Mouse (Mus musculus) granulocyte monocyte progenitor cell, adult 5-6 weeks (primary cell): Measurements from ENCODE around the gene Ehd4. TPM values are rescaled to one million over a fixed set of nuclear protein-coding genes. Genes with fewer than 3 reads are reported as not detected.

Experiments
- ATAC-seq: replicated peaks from 2 replicates; pipeline ENCODE4 v1.8.0; 2016; ENCODE audit warnings: mild to moderate bottlenecking, moderate TSS enrichment, inconsistent platforms; ENCODE audit not compliant: poor library complexity, severe bottlenecking
- total RNA-seq, 2 experiments: library from RNA; stranded (forward) in 1 of 2; stranded (reverse) in 1 of 2; fragments of 200-712, 200-1000 nt in 1 of 2; fragments of >200 nt in 1 of 2; fragmentation: Nextera tagmentation in 1 of 2; gene quantifications; 2 replicates each; pipeline ENCODE4 v1.2.3; 2014 to 2017

Ehd4 gene
- total RNA-seq, 2 experiments from 2014 or later: 29.4 to 33.4 TPM

DNA sequence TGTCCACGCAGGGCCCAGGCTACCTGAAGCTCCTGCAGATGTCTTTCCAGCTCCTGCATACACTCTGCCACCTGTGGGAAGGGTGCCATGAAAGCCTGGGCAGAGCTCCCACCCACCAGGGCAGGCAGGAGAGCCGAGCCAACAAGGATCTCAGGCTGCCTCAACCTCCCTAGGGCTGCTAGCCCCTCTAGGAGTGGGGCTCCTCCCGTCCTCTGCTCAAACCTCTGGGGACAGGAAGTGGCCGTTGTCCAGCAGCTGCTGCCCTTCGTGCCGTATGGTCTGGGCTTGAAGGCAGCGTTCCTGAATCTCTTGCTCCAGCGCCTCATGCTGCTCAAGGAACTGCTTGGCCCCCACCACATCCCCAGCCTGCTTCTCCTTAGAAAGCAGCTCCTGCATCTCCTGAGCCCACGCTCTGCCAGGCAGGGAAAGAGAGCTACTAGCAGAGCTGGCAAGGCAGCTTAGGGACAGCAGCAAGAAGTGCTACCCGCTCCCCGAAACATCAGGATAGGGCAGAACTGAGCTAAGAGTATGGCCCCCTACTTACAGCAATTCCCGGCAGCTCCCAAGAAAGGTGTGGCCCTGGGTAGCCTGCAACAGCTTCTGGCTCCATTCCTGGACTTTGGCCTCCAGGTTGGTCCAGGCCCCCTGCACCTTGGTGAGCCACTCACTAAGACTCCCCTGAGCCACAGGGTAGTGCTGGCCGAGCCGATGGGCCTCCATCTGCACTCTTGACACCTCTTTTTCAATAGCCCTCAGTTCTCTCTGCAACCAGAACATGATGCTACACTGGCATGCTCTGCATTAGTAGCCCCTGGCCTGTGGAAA is 107.7 kb downstream of the Ehd4 start:
- no peak for ATAC-seq

GRCm38 (mm10) chr2:120044676-120045075 is 109.7 kb downstream of the Ehd4 start:
- ATAC-seq: no peak

DNA sequence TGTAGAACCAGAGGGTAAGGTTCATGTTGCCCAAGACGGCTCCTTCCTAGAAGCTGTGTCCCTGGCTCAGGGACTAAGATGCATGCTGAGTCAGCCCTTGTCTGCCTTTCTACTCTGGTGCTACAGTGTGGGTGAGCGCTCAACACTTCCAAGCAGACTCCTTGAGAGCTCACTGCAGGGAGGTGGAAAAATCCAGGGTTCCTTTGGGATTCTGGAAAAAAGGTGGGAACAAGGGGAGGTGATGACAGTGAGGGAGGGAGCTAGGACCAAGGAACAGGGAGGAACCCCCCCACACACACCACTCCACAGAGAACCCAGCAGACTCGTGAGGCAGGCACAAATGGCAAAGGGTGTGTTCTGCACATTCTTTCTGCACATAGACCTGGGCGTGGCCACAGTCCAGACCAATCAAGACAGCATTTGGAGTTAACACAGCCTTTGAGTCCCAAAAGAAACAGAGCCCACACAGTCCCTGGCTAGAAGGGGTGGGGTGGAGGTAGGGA is 110.3 kb downstream of the Ehd4 start:
- ATAC-seq: no peak; the same call in 1 of the 2 replicates

DNA sequence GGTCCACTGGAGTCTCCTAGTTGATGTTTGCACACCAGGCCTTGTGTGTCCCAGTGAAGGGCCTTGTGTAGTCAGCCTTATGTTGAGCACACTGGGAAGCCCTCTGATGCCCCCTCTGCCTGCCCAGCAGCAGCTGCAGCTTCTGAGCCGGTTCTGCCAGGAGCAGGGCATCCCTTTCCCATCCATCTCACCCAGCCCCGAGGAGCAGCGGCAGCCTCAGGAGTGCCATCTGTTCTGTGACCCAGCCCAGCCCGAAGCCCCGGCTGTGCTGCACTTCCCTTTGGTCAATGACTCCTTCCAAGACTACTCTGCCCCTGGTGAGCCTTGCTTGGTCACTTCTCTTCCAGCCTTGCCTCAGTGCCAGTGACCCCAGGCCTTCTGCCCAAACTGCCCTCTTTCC is 113.4 kb downstream of the Ehd4 start:
- ATAC-seq: no peak

Other genes with a start within 250 kb of the Ehd4 start
- 3.0 and 3.8 TPM in 2 replicates for gene Mapkbp1, start 181.9 kb downstream of the Ehd4 start, total RNA-seq (2014; fragmentation: Nextera tagmentation)
- gene Mapkbp1, start 181.9 kb downstream of the Ehd4 start, total RNA-seq (2017): 4.3 and 7.6 TPM in 2 replicates
- gene Jmjd7, start 127.1 kb downstream of the Ehd4 start, total RNA-seq (2014; fragmentation: Nextera tagmentation): 2.3 and 7.9 TPM in 2 replicates
- gene Jmjd7, start 127.1 kb downstream of the Ehd4 start, total RNA-seq (2017): 3.5 and 4.0 TPM in 2 replicates
- 1.0 and 1.5 TPM in 2 replicates for gene Gm28042, start 127.1 kb downstream of the Ehd4 start, total RNA-seq (2014; fragmentation: Nextera tagmentation)
- not detected in 2 replicates for gene Gm28042, start 127.1 kb downstream of the Ehd4 start, total RNA-seq (2017)
- 0.62 TPM in 1 of 2 replicates, not detected in the other for gene Pla2g4b, start 121.2 kb downstream of the Ehd4 start, total RNA-seq (2014; fragmentation: Nextera tagmentation)
- gene Pla2g4b, start 121.2 kb downstream of the Ehd4 start, total RNA-seq (2017): 0.72 and 1.8 TPM in 2 replicates
- gene Pla2g4e, start 90.7 kb upstream of the Ehd4 start, total RNA-seq (2014; fragmentation: Nextera tagmentation): not detected in 2 replicates
- not detected in 2 replicates for gene Pla2g4e, start 90.7 kb upstream of the Ehd4 start, total RNA-seq (2017)
- not detected in 2 replicates for gene Pla2g4d, start 134.6 kb upstream of the Ehd4 start, total RNA-seq (2014; fragmentation: Nextera tagmentation)
- not detected in 2 replicates for gene Pla2g4d, start 134.6 kb upstream of the Ehd4 start, total RNA-seq (2017)
- gene Pla2g4f, start 159.6 kb upstream of the Ehd4 start, total RNA-seq (2014; fragmentation: Nextera tagmentation): not detected in 2 replicates
- not detected in 2 replicates for gene Pla2g4f, start 159.6 kb upstream of the Ehd4 start, total RNA-seq (2017)
- gene Vps39, start 198.5 kb upstream of the Ehd4 start, total RNA-seq (2014; fragmentation: Nextera tagmentation): 30.1 and 55.0 TPM in 2 replicates
- 37.1 and 39.2 TPM in 2 replicates for gene Vps39, start 198.5 kb upstream of the Ehd4 start, total RNA-seq (2017)
- gene Ganc, start 249.3 kb upstream of the Ehd4 start, total RNA-seq (2014; fragmentation: Nextera tagmentation): 16.9 and 36.3 TPM in 2 replicates
- gene Ganc, start 249.3 kb upstream of the Ehd4 start, total RNA-seq (2017): 20.1 and 33.1 TPM in 2 replicates
- 24.8 and 27.8 TPM in 2 replicates for gene Tmem87a, start 249.5 kb upstream of the Ehd4 start, total RNA-seq (2014; fragmentation: Nextera tagmentation)
- gene Tmem87a, start 249.5 kb upstream of the Ehd4 start, total RNA-seq (2017): 52.1 and 74.8 TPM in 2 replicates